Mouse (Mus musculus): ENCODE measurements around the gene Hif3a.

DNA sequence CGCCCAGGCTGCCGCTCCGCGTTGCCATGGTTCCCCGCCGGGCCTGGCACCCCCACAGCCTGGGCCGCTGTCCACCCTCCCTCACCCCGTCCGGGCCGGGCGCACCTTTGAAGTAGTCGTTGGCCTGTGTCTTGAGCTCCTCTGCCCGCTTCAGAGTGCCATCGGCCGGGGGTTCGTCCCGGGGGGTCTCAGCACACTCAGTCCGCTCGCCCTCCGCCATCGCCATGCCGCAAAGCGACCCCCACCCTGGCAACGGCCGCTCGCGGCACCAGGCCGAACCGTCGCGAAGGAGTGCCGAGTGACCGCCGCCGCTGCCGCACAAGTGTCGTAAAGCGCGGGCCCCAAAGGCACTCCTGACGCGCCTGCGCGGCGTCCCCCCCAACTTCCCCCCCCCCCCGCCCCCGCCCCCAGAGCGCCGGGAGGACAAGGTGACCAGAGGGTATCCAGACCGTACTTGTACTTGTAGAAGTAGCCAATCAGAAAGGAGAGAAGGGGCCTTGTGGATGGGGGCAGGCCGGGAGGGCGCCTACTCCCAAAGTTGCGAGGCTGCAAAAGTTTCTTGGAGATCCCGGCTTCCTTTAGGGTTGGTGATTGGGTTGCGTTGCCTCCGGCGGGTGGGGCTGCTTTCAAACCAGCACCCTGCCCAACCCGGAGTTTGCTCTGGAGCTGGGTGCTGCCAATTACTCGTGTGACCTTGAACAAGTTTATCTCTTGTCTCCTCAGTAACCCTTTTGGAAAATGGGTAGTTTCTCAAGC, 34.5 kb downstream of the Hif3a start, which contains the start of gene Ppp5c:
- no peak for TF ChIP-seq CTCF (IDR thresholded peaks at IDR 0.05; ENCODE audit: control insufficient read depth, insufficient read depth, insufficient read length)
- TF ChIP-seq USF1 (IDR thresholded peaks at IDR 0.05; ENCODE audit: low read depth): no peak
